Mouse (Mus musculus) urinary bladder, postnatal 14 days (tissue): ENCODE measurements around the gene Olfr750.

Experiments used
- DNase-seq: peaks from one replicate; pipeline ENCODE4 v3.0.0; 2021; ENCODE audit warnings: low spot score

The Olfr750 gene

GRCm38 (mm10) chr14:51074335-51074734, at the start of gene Olfr750:
Gene Olfr750, minus strand, starts transcription at chr14:51074435.
- DNase-seq, result no peak

- no peak for DNase-seq
These were observed 39.8 kb upstream of the Olfr750 start, which contains the start of gene Eddm3b for GRCm38 (mm10) chr14:51113916-51114560. Gene Eddm3b, plus strand, starts transcription at chr14:51114426.

GRCm38 (mm10) chr14:51113476-51113875, 39.2 kb upstream of the Olfr750 start:
- no peak for DNase-seq

GRCm38 (mm10) chr14:51111966-51112365, 37.7 kb upstream of the Olfr750 start:
- no peak for DNase-seq

- DNase-seq, result no peak
These were observed 32.3 kb upstream of the Olfr750 start for GRCm38 (mm10) chr14:51106449-51106967.

- peak; percentile 55 for DNase-seq
These were observed 30.1 kb upstream of the Olfr750 start for GRCm38 (mm10) chr14:51104366-51104765.

- DNase-seq, result peak; percentile 77
These were observed 29.0 kb upstream of the Olfr750 start for GRCm38 (mm10) chr14:51103217-51103616.

- peak; percentile 36 for DNase-seq
These were observed 27.0 kb upstream of the Olfr750 start for GRCm38 (mm10) chr14:51101284-51101683.

- no peak for DNase-seq
These were observed 24.7 kb upstream of the Olfr750 start for GRCm38 (mm10) chr14:51098921-51099320.

- DNase-seq, result peak; percentile 79
These were observed 24.1 kb upstream of the Olfr750 start for GRCm38 (mm10) chr14:51098300-51098699.

- peak; percentile 28 for DNase-seq
These were observed 21.7 kb upstream of the Olfr750 start for GRCm38 (mm10) chr14:51095736-51096524.

GRCm38 (mm10) chr14:51094921-51095320, 20.7 kb upstream of the Olfr750 start:
- DNase-seq, result no peak

- no peak for DNase-seq
These were observed 20.1 kb upstream of the Olfr750 start for GRCm38 (mm10) chr14:51094096-51094875.

- DNase-seq, result no peak
These were observed 19.3 kb upstream of the Olfr750 start for GRCm38 (mm10) chr14:51093496-51093895.

GRCm38 (mm10) chr14:51092073-51092620, 17.9 kb upstream of the Olfr750 start:
- DNase-seq, result no peak

GRCm38 (mm10) chr14:51090921-51091900, 17.0 kb upstream of the Olfr750 start, which contains the start of the genes Rnase4 and Ang:
Gene Rnase4, plus strand, starts transcription at chr14:51091077.
Gene Ang, plus strand, starts transcription at chr14:51091150.
- peak; percentile 77 for DNase-seq

- DNase-seq, result peak; percentile 81
These were observed 16.0 kb upstream of the Olfr750 start for GRCm38 (mm10) chr14:51090077-51090781.

GRCm38 (mm10) chr14:51089674-51090076, 15.4 kb upstream of the Olfr750 start:
- no peak for DNase-seq

- DNase-seq, result peak; percentile 96
These were observed 14.9 kb upstream of the Olfr750 start for GRCm38 (mm10) chr14:51088970-51089673.
